Mouse (Mus musculus) telencephalon, adult 2 months (tissue): ENCODE results near the gene Gnptg.
A peak's percentile ranks its signal among the peaks of the same experiment; 100 is the strongest.

Source experiments
- DNase-seq: peaks from one replicate; pipeline ENCODE4 v3.0.0-alpha.2; 2011; ENCODE audit warnings: low read depth, low spot score

The Gnptg gene

DNA sequence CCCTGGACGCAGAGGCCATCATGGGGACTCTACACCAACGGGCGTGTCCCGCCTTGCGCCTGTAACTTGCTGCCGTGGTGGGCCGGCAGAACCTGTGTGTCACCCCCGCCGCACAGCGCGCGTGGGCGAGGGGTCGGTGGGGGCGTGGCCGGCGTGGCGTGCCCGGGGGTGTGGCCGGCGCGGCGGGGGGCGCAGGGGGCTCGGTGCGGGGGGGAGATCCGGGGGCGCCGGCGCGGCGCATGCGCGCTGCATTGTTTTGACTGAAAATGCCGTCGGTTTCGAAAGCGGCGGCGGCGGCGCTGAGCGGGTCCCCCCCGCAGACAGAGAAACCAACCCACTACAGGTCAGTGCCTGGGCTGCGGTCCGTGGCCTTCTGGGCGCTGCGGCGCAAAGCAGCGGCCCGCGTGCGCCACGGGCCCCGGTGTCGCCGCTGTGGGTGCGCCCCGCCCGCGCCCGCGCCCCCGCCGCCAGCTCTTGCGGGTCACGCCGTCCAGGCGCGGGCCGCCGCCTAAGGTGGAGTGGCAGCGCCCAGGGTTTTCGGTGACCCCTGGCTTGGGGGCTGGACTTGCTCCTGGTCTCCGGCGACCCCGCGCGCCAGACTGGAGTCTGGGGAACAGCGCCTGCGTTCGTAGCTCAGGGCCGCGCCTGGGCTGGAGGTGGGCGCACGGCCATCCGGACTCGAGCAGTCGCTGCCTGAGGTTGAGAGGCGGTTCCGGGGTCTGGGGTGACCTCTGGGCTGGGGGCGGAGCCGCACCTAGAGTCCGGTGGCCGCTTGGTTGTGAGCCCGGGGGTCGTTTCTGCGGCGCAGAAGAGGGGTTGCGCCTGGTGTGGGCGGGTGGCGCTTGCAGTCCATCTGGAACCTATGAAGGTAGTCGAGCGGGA lies 51.5 kb downstream of the Gnptg start, which contains the start of gene Unkl:
Unkl (plus strand) TSS at position 248 of the 882 bp plus-strand sequence.
- DNase-seq: no peak

DNA sequence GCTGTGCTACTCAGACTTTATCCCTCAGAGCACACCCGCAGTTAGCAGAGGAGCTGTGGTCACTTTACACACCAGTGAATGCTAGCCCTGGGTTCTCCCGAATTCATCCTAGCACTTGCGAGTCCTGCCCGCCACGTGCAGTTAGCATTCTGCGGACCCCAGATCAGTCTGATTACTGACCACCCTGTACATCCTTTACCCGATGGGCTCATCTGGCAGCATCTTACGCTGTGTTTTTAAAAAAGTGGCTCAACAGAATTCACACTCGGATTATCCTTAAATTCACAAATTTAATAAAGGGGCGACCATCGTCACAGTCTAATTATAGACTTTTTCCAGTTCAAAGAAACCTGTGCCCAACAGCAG lies 52.2 kb downstream of the Gnptg start:
- no peak for DNase-seq

DNA sequence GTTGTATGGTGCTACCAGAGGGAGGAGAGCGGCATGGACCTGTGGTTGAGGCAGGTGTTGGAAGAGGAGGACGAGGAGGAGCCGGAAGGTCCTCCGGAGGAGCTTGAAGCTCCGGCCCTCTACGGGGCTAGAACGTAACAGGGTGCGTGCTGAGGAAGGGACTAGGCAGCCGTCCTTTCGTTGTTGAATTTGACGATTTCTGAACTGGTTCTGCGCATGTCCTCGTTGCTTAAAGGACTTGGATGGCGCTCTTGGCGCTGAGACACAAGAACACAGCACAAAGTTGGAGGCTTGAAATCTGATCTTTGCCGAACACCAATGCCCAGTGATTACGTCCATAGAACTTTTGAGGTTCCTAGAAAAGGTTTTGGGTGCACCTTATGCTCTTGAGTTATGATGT lies 55.0 kb downstream of the Gnptg start:
- DNase-seq: no peak

DNA sequence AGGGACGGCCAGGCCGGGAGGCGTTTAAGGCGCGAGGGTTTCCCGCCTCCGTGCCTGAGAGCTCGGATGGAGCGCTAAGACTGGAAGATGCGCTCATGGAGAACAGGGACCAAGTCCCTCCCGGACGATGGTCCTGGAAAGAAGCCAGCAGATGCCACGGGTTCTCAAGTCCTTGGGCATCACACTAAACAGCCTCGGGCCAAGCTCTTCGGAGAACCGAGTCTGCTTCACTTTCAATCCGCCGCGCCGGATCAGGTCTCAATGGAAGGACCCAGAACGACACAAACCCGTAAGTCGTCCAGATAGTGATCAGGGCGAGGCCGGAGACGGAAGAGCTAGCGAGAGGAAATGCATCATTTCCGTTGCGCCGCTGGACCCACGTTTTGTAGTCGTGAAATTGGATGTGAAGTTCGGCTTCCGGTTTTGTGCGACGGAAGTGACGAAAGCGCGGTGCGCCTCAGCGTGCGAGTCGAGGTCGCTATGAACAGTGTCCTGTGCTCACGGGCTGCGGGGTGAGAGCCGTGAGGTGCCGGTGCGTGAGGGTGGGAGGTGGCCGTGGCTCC lies 55.7 kb downstream of the Gnptg start, which contains the start of gene BC003965:
BC003965 (plus strand) TSS at position 426 of the 563 bp plus-strand sequence.
- DNase-seq: peak; percentile 99
